Comparison of ENCODE assay signal across 7 mouse cellular contexts in the genomic region with DNA sequence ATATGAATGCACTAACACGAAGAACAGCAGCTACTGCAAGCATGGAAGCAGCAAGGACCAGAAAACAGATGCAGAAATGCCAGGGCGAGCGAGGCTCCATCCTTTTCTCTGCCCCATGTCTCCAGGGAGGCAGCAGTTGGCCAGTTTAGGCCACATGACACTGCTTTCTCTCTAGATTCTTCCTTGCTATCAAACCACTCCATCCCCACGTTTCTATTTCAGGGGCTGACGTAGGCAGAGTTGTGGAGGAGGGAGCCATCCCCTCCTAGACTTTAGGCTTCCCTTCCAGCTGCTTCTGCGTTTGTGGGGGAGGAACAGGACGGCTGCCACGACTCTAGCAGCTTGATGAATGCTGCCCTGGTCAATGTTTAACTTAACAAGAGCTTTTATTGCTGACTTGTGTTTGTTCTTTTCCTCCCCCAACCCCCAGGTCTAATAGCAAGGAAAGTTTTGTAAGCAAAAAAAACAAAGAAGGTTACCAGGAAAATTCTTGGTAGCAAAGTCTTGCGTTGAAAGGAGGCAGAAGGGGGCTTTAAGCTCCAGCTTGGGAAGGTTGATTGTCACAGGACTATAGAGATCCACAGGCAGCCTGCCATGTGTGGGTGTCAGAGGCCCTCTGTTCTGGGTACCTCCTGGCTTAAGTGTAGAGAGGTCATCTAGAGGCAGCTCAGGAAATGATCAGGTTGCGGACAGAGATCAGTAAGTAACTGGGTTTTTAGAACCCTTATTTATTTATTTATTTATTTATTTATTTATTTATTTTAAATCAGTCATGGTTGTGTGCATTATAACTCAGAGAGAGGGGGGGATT.
DNase-seq lines count a peak whose midpoint lies in the region; ATAC-seq and TF ChIP-seq lines count a peak whose summit lies in the region.

No protein-coding gene starts in this region.

- H3K4me3 ChIP-seq in hindbrain, embryonic 13.5 days = no peak overlapping the region
- no peak overlapping the region for H3K4me3 ChIP-seq in lung, adult 2 months (replicated peaks; ENCODE audit: extremely low read depth, low read depth, low read length)

- no peak for TF ChIP-seq CTCF in lung, adult 2 months (IDR thresholded peaks at IDR 0.05; ENCODE audit: insufficient read depth, low read length)

- 23% methylated on average over 10 of the region's 10 CpGs for WGBS in hindbrain, embryonic 13.5 days
- WGBS in lung, adult 2 months = 15% methylated on average over 10 of the region's 10 CpGs

- peak; percentile 34; the same call in 1 of the 2 replicates for ATAC-seq in hindbrain, embryonic 13.5 days (ENCODE audit: low FRiP score)
- ATAC-seq in CD4-positive, CD25-positive, alpha-beta regulatory T cell, adult 4 months = no peak

- H3K4me2 ChIP-seq in hindbrain, embryonic 13.5 days = 0 out of 2 replicates have a peak overlapping the region, but pooled peaks have one; percentile 8

- H3K27ac ChIP-seq in hindbrain, embryonic 13.5 days = peak overlapping the region; percentile 60

- no peak for TF ChIP-seq POLR2A in lung, adult 2 months (IDR thresholded peaks at IDR 0.05; ENCODE audit: borderline replicate concordance, extremely low read depth, low read depth, low read length)

- no peaks in the 10 kb centered on the region for H3K36me3 ChIP-seq in hindbrain, embryonic 13.5 days

- no peaks in the 10 kb centered on the region for H3K27me3 ChIP-seq in hindbrain, embryonic 13.5 days

- H3K9me3 ChIP-seq in hindbrain, embryonic 13.5 days = no peaks in the 10 kb centered on the region

- DNase-seq in embryo, embryonic 11.5 days (ENCODE audit: low read depth, low spot score) = peak; percentile 36
- DNase-seq in frontal cortex, postnatal 25 days (ENCODE audit: low spot score in 2 of 2) = peak; percentile 42 to 60
- peak; percentile 45 to 52 for DNase-seq in layer of hippocampus, postnatal 14 days (ENCODE audit: low spot score in 2 of 2)
- DNase-seq in lung, adult 2 months = peak; percentile 61
- peak; percentile 83 to 88 for DNase-seq in right cerebral cortex, adult 2 months (ENCODE audit: low spot score in 2 of 2)

- no peak overlapping the region for H3K9ac ChIP-seq in hindbrain, embryonic 13.5 days

- peaks cover 38% of the 10 kb centered on the region for H3K4me1 ChIP-seq in hindbrain, embryonic 13.5 days (replicated peaks)
- peaks cover 9% of the 10 kb centered on the region for H3K4me1 ChIP-seq in lung, adult 2 months (ENCODE audit: control insufficient read depth, insufficient read depth, low read length)
